Mouse (Mus musculus) stomach, embryonic 16.5 days (tissue): Measurements from ENCODE around the gene Tsks. TPM values are rescaled to one million over a fixed set of nuclear protein-coding genes. Genes with fewer than 3 reads are reported as not detected.

Experiments
- ATAC-seq: fragments of 200-750 bp; cut with Nextera tagmentation; 2 replicates; pipeline ENCODE4 v1.8.0; 2017; ENCODE audit warnings: moderate number of reproducible peaks, moderate TSS enrichment; ENCODE audit not compliant: insufficient read depth, low FRiP score
- H3K27ac ChIP-seq: fragments of 300-500 bp; sonication (generic); 2 replicates; pipeline ENCODE4 v1.5.1; 2014; ENCODE audit warnings: low read length
- H3K27me3 ChIP-seq: fragments of 300-500 bp; sonication (generic); 2 replicates; pipeline ENCODE4 v1.6.1; 2014; ENCODE audit warnings: low read length, control low read depth, mixed read lengths; ENCODE audit not compliant: control insufficient read depth, insufficient read depth
- H3K36me3 ChIP-seq: fragments of 300-500 bp; sonication (generic); 2 replicates; pipeline ENCODE4 v1.6.1; 2014; ENCODE audit warnings: low read length; ENCODE audit not compliant: control insufficient read depth, insufficient read depth
- H3K4me1 ChIP-seq: fragments of 300-500 bp; sonication (generic); 2 replicates; pipeline ENCODE4 v1.6.1; 2014; ENCODE audit warnings: low read length, control low read depth, mixed read lengths; ENCODE audit not compliant: control insufficient read depth, insufficient read depth
- H3K4me2 ChIP-seq: fragments of 300-500 bp; sonication (generic); 2 replicates; pipeline ENCODE4 v1.6.1; 2014; ENCODE audit warnings: low read depth, low read length, mixed read lengths
- H3K4me3 ChIP-seq: fragments of 300-500 bp; sonication (generic); replicated peaks from 2 replicates; pipeline ENCODE4 v1.5.1; 2014; ENCODE audit warnings: mild to moderate bottlenecking, low read length
- H3K9ac ChIP-seq: fragments of 300-500 bp; sonication (generic); 2 replicates; pipeline ENCODE4 v1.6.1; 2014; ENCODE audit warnings: low read length
- H3K9me3 ChIP-seq: fragments of 300-500 bp; sonication (generic); replicated peaks from 2 replicates; pipeline ENCODE4 v1.6.1; 2016; ENCODE audit warnings: low read length, control low read depth; ENCODE audit not compliant: control insufficient read depth
- WGBS: fragments of 180-500 bp; shearing (Covaris S2); extraction: QIAGEN DNeasy Blood & Tissue Kit; methylation state at CpG from one replicate; pipeline ENCODE4 v1.1.7; 2014; 5-methylcytosine and 5-hydroxymethylcytosine counted together
- polyA plus RNA-seq: library from polyadenylated mRNA; unstranded; fragments of >200 nt; fragmentation: Nextera tagmentation; extraction: Ambion mirVana; gene quantifications from 2 replicates; pipeline ENCODE4 v1.2.1, GENCODE M21; 2015

Tsks gene
- polyA plus RNA-seq, 1 experiment from 2014 or later, result 0.06 TPM

- Histone ChIP-seq H3K4me2 (no peak overlapping the region), H3K9me3 (no peaks in the 10 kb centered on the region), H3K9ac (no peak overlapping the region), H3K27me3 (no peaks in the 10 kb centered on the region), H3K4me3 (no peak overlapping the region), H3K27ac (no peak overlapping the region), H3K4me1 (no peaks in the 10 kb centered on the region), H3K36me3 (peaks cover 58% of the 10 kb centered on the region)
- no peak for ATAC-seq
- 95% methylated on average over 29 of the region's 29 CpGs for WGBS
Observed at GRCm38 (mm10) chr7:45007141-45007540, 64.1 kb downstream of the Tsks start.

Other genes with a start within 250 kb of the Tsks start
- not detected in 2 replicates for gene Izumo2, start 234.5 kb upstream of the Tsks start, polyA plus RNA-seq
- 32.1 and 32.8 TPM in 2 replicates for gene Vrk3, start 194.8 kb upstream of the Tsks start, polyA plus RNA-seq
- 1.8 and 2.3 TPM in 2 replicates for gene Zfp473, start 192.2 kb upstream of the Tsks start, polyA plus RNA-seq
- gene Nup62, start 127.1 kb upstream of the Tsks start, polyA plus RNA-seq, result 73.8 and 83.1 TPM in 2 replicates
- 0.88 and 1.3 TPM in 2 replicates for gene Il4i1, start 126.8 kb upstream of the Tsks start, polyA plus RNA-seq
- gene Atf5, start 126.5 kb upstream of the Tsks start, polyA plus RNA-seq, result 3.8 and 4.6 TPM in 2 replicates
- 73.5 and 83.1 TPM in 2 replicates for gene Akt1s1, start 94.2 kb upstream of the Tsks start, polyA plus RNA-seq
- 71.7 and 74.1 TPM in 2 replicates for gene Tbc1d17, start 94.1 kb upstream of the Tsks start, polyA plus RNA-seq
- 32.6 and 34.8 TPM in 2 replicates for gene Pnkp, start 86.1 kb upstream of the Tsks start, polyA plus RNA-seq
- gene Ptov1, start 73.4 kb upstream of the Tsks start, polyA plus RNA-seq, result 150 and 156 TPM in 2 replicates
- 89.9 and 94.0 TPM in 2 replicates for gene Med25, start 50.5 kb upstream of the Tsks start, polyA plus RNA-seq
- 23.1 and 24.7 TPM in 2 replicates for gene Fuz, start 47.1 kb upstream of the Tsks start, polyA plus RNA-seq
- 52.6 and 55.6 TPM in 2 replicates for gene Ap2a1, start 13.7 kb upstream of the Tsks start, polyA plus RNA-seq
- gene Cpt1c, start 31.6 kb downstream of the Tsks start, polyA plus RNA-seq, result 19.9 and 23.4 TPM in 2 replicates
- 302 and 324 TPM in 2 replicates for gene Prmt1, start 43.4 kb downstream of the Tsks start, polyA plus RNA-seq
- 96.2 and 96.4 TPM in 2 replicates for gene Irf3, start 54.4 kb downstream of the Tsks start, polyA plus RNA-seq
- 43.8 and 45.8 TPM in 2 replicates for gene Bcl2l12, start 55.5 kb downstream of the Tsks start, polyA plus RNA-seq
- gene Scaf1, start 73.2 kb downstream of the Tsks start, polyA plus RNA-seq, result 22.9 and 24.5 TPM in 2 replicates
- 63.6 and 68.0 TPM in 2 replicates for gene Rras, start 74.8 kb downstream of the Tsks start, polyA plus RNA-seq
- gene Prr12, start 109.7 kb downstream of the Tsks start, polyA plus RNA-seq, result 8.3 and 8.7 TPM in 2 replicates
- 55.7 TPM in 2 replicates for gene Nosip, start 119.2 kb downstream of the Tsks start, polyA plus RNA-seq
- 24.7 and 27.4 TPM in 2 replicates for gene Prrg2, start 119.5 kb downstream of the Tsks start, polyA plus RNA-seq
- 388 and 395 TPM in 2 replicates for gene Rcn3, start 149.0 kb downstream of the Tsks start, polyA plus RNA-seq
- gene Fcgrt, start 160.6 kb downstream of the Tsks start, polyA plus RNA-seq, result 138 and 149 TPM in 2 replicates
- gene Rps11, start 181.2 kb downstream of the Tsks start, polyA plus RNA-seq, result 1,225 and 1,374 TPM in 2 replicates
- 1,102 and 1,332 TPM in 2 replicates for gene Rpl13a, start 185.6 kb downstream of the Tsks start, polyA plus RNA-seq
- not detected in 2 replicates for gene Gm45713, start 193.0 kb downstream of the Tsks start, polyA plus RNA-seq
- gene Flt3l, start 193.2 kb downstream of the Tsks start, polyA plus RNA-seq, result 2.2 and 2.8 TPM in 2 replicates
- gene Pih1d1, start 211.1 kb downstream of the Tsks start, polyA plus RNA-seq, result 81.0 and 81.9 TPM in 2 replicates
- gene Aldh16a1, start 211.4 kb downstream of the Tsks start, polyA plus RNA-seq, result 39.5 and 49.2 TPM in 2 replicates
- 0.15 and 0.22 TPM in 2 replicates for gene Slc17a7, start 220.7 kb downstream of the Tsks start, polyA plus RNA-seq
- not detected in 2 replicates for gene Gfy, start 236.4 kb downstream of the Tsks start, polyA plus RNA-seq
- gene Pth2, start 237.8 kb downstream of the Tsks start, polyA plus RNA-seq, result not detected in 2 replicates